Mouse (Mus musculus) intestine, postnatal 0 days (tissue): ENCODE measurements around the gene Abhd12b. TPM values are rescaled to one million over a fixed set of nuclear protein-coding genes. Genes with fewer than 3 reads are reported as not detected.

ENCODE experiments used
- ATAC-seq: fragments of 200-750 bp; cut with Nextera tagmentation; 2 replicates; pipeline ENCODE4 v1.8.0; 2017; ENCODE audit warnings: mild to moderate bottlenecking, moderate TSS enrichment, moderate library complexity
- H3K27ac ChIP-seq: fragments of 300-500 bp; sonication (generic); 2 replicates; pipeline ENCODE4 v1.5.1; 2014; ENCODE audit warnings: mild to moderate bottlenecking, low read depth, low read length, moderate library complexity
- H3K27me3 ChIP-seq: fragments of 300-500 bp; sonication (generic); replicated peaks from 2 replicates; pipeline ENCODE4 v1.6.1; 2014; ENCODE audit warnings: low read length, mixed read lengths; ENCODE audit not compliant: control insufficient read depth, insufficient read depth
- H3K36me3 ChIP-seq: fragments of 300-500 bp; sonication (generic); 2 replicates; pipeline ENCODE4 v1.6.1; 2014; ENCODE audit warnings: mild to moderate bottlenecking, moderate library complexity; ENCODE audit not compliant: control insufficient read depth, insufficient read depth
- H3K4me1 ChIP-seq: fragments of 300-500 bp; sonication (generic); replicated peaks from 2 replicates; pipeline ENCODE4 v1.6.1; 2014; ENCODE audit warnings: antibody characterized with exemption, low read length, mixed read lengths; ENCODE audit not compliant: control insufficient read depth, insufficient read depth
- H3K4me2 ChIP-seq: fragments of 300-500 bp; sonication (generic); replicated peaks from 2 replicates; pipeline ENCODE4 v1.6.1; 2014; ENCODE audit warnings: low read depth, mild to moderate bottlenecking, moderate library complexity
- H3K4me3 ChIP-seq: fragments of 300-500 bp; sonication (generic); 2 replicates; pipeline ENCODE4 v1.5.1; 2014; ENCODE audit warnings: low read depth, low read length
- H3K9ac ChIP-seq: fragments of 300-500 bp; sonication (generic); 2 replicates; pipeline ENCODE4 v1.6.1; 2014; ENCODE audit warnings: mild to moderate bottlenecking, low read depth, low read length
- H3K9me3 ChIP-seq: fragments of 300-500 bp; sonication (generic); 2 replicates; pipeline ENCODE4 v1.6.1; 2016; ENCODE audit warnings: mixed run types; ENCODE audit not compliant: control insufficient read depth
- CTCF ChIP-seq: sonication (generic); IDR thresholded peaks from 2 replicates; pipeline ENCODE4 v1.5.1; 2016; ENCODE audit warnings: low read depth, mild to moderate bottlenecking, control low read depth, antibody characterized with exemption, moderate library complexity
- WGBS: fragments of 180-500 bp; shearing (Covaris S2); extraction: QIAGEN DNeasy Blood & Tissue Kit; methylation state at CpG from one replicate; pipeline ENCODE4 v1.1.7; 2014; 5-methylcytosine and 5-hydroxymethylcytosine counted together
- polyA plus RNA-seq: library from polyadenylated mRNA; unstranded; fragments of >200 nt; fragmentation: Nextera tagmentation; extraction: Ambion mirVana; gene quantifications from 2 replicates; pipeline ENCODE4 v1.2.1, GENCODE M21; 2015

Gene Abhd12b
- polyA plus RNA-seq, 1 experiment from 2014 or later = not detected

GRCm38 (mm10) chr12:70232020-70232544 is 78.1 kb downstream of the Abhd12b start:
- no peak overlapping the region for H3K4me3 ChIP-seq
- no peak overlapping the region for H3K27ac ChIP-seq
- no peak overlapping the region for H3K9ac ChIP-seq
- H3K36me3 ChIP-seq = no peaks in the 10 kb centered on the region
- H3K4me1 ChIP-seq = peaks cover 6% of the 10 kb centered on the region; the same call in 1 of the 2 replicates
- no peak overlapping the region for H3K4me2 ChIP-seq
- no peak for TF ChIP-seq CTCF
- H3K27me3 ChIP-seq = no peaks in the 10 kb centered on the region
- H3K9me3 ChIP-seq = no peaks in the 10 kb centered on the region
- 27% methylated on average over 5 of the region's 5 CpGs for WGBS
- no peak for ATAC-seq

Other genes with a start within 250 kb of the Abhd12b start
- gene Sav1, start 167.1 kb upstream of the Abhd12b start, polyA plus RNA-seq = 3.7 and 3.8 TPM in 2 replicates
- 2.2 and 3.4 TPM in 2 replicates for gene Nin, start 40.4 kb upstream of the Abhd12b start, polyA plus RNA-seq
- 8.1 and 8.2 TPM in 2 replicates for gene Pygl, start 77.3 kb downstream of the Abhd12b start, polyA plus RNA-seq
- gene Trim9, start 193.5 kb downstream of the Abhd12b start, polyA plus RNA-seq = 0.78 and 0.89 TPM in 2 replicates